7 mouse cellular contexts compared by ENCODE assay signal in genomic region chr12:109446236-109446941, GRCm38 (mm10). TPM values are rescaled to one million over a fixed set of nuclear protein-coding genes. Genes with fewer than 3 reads are reported as not detected.
A peak's percentile ranks its signal among the peaks of the same experiment; 100 is the strongest.
DNase-seq lines count a peak whose midpoint lies in the region; ATAC-seq and TF ChIP-seq lines count a peak whose summit lies in the region.

No protein-coding gene starts in this region.

- TF ChIP-seq CTCF in lung, postnatal 0 days (IDR thresholded peaks at IDR 0.05) = peak; percentile 53

- H3K9ac ChIP-seq in lung, postnatal 0 days (replicated peaks; ENCODE audit: low read depth) = no peak overlapping the region
- H3K9ac ChIP-seq in forebrain, embryonic 11.5 days (ENCODE audit: low read length) = no peak overlapping the region; the same call in 1 of the 2 replicates
- no peak overlapping the region for H3K9ac ChIP-seq in limb, embryonic 14.5 days (ENCODE audit: low read depth, low read length, severe bottlenecking)
- no peak overlapping the region for H3K9ac ChIP-seq in stomach, embryonic 15.5 days

- TF ChIP-seq POLR2A in limb, embryonic 14.5 days (IDR thresholded peaks at IDR 0.05; ENCODE audit: borderline replicate concordance, extremely low read depth, insufficient read depth, insufficient read length) = no peak

- peaks cover 7% of the 10 kb centered on the region; the same call in 1 of the 2 replicates for H3K27me3 ChIP-seq in lung, postnatal 0 days (replicated peaks; ENCODE audit: insufficient read depth, low read length)
- H3K27me3 ChIP-seq in forebrain, embryonic 11.5 days (ENCODE audit: control insufficient read depth, insufficient read depth, low read length) = peaks cover 3% of the 10 kb centered on the region
- 0 out of 2 replicates have a peak, but pooled peaks cover 10% of the 10 kb centered on the region for H3K27me3 ChIP-seq in limb, embryonic 14.5 days (ENCODE audit: control insufficient read depth, insufficient read depth, low read length)
- H3K27me3 ChIP-seq in stomach, embryonic 15.5 days (replicated peaks) = 0 out of 2 replicates have a peak, but pooled peaks cover 8% of the 10 kb centered on the region

- no peaks in the 10 kb centered on the region for H3K9me3 ChIP-seq in lung, postnatal 0 days (ENCODE audit: low read length)
- H3K9me3 ChIP-seq in forebrain, embryonic 11.5 days (ENCODE audit: control insufficient read depth, low read length) = no peaks in the 10 kb centered on the region
- H3K9me3 ChIP-seq in limb, embryonic 14.5 days (ENCODE audit: control insufficient read depth, low read length) = no peaks in the 10 kb centered on the region
- no peaks in the 10 kb centered on the region for H3K9me3 ChIP-seq in stomach, embryonic 15.5 days

- H3K4me1 ChIP-seq in lung, postnatal 0 days (ENCODE audit: insufficient read depth, low read depth, low read length) = peaks cover 6% of the 10 kb centered on the region
- peaks cover 59% of the 10 kb centered on the region for H3K4me1 ChIP-seq in forebrain, embryonic 11.5 days (replicated peaks; ENCODE audit: control insufficient read depth, insufficient read depth, low read length)
- H3K4me1 ChIP-seq in limb, embryonic 14.5 days (ENCODE audit: control insufficient read depth, insufficient read depth, low read length) = peaks cover 60% of the 10 kb centered on the region
- H3K4me1 ChIP-seq in stomach, embryonic 15.5 days = peaks cover 54% of the 10 kb centered on the region

- H3K4me3 ChIP-seq in lung, postnatal 0 days (ENCODE audit: low read depth, low read length) = no peak overlapping the region
- H3K4me3 ChIP-seq in forebrain, embryonic 11.5 days (ENCODE audit: low read depth, low read length) = no peak overlapping the region
- H3K4me3 ChIP-seq in limb, embryonic 14.5 days (replicated peaks; ENCODE audit: low read length) = no peak overlapping the region
- H3K4me3 ChIP-seq in stomach, embryonic 15.5 days (replicated peaks) = no peak overlapping the region

- no peak; the same call in 1 of the 2 replicates for ATAC-seq in lung, postnatal 0 days
- no peak for ATAC-seq in forebrain, embryonic 11.5 days (replicated peaks; ENCODE audit: low FRiP score)
- ATAC-seq in limb, embryonic 14.5 days (ENCODE audit: low FRiP score, low read depth) = no peak; the same call in 1 of the 2 replicates
- ATAC-seq in stomach, embryonic 15.5 days (ENCODE audit: insufficient read depth, low FRiP score, low read depth) = no peak
- ATAC-seq in cerebellum, adult (ENCODE audit: insufficient number of reproducible peaks, low FRiP score, low TSS enrichment) = no peak

- peak; percentile 62 for DNase-seq in lung, postnatal 0 days (ENCODE audit: low spot score)
- DNase-seq in lung, postnatal 4 days = no peak
- no peak for DNase-seq in forebrain, embryonic 11.5 days (ENCODE audit: low spot score)
- peak; percentile 55 for DNase-seq in limb, embryonic 14.5 days (ENCODE audit: low spot score)
- no peak for DNase-seq in thymus, postnatal 10 days (ENCODE audit: low spot score in 2 of 2)

- H3K36me3 ChIP-seq in lung, postnatal 0 days (ENCODE audit: insufficient read depth, low read length) = no peaks in the 10 kb centered on the region
- no peaks in the 10 kb centered on the region for H3K36me3 ChIP-seq in forebrain, embryonic 11.5 days (ENCODE audit: control insufficient read depth, insufficient read depth, low read length)
- no peaks in the 10 kb centered on the region for H3K36me3 ChIP-seq in limb, embryonic 14.5 days (ENCODE audit: control insufficient read depth, insufficient read depth, low read length)
- H3K36me3 ChIP-seq in stomach, embryonic 15.5 days = no peaks in the 10 kb centered on the region

- 15% methylated on average over 18 of the region's 18 CpGs for WGBS in lung, postnatal 0 days
- 7% methylated on average over 18 of the region's 18 CpGs for WGBS in forebrain, embryonic 11.5 days
- WGBS in limb, embryonic 14.5 days = 14% methylated on average over 18 of the region's 18 CpGs
- WGBS in stomach, embryonic 15.5 days = 16% methylated on average over 18 of the region's 18 CpGs

- H3K27ac ChIP-seq in lung, postnatal 0 days (ENCODE audit: low read length) = no peak overlapping the region
- peak overlapping the region; percentile 42 for H3K27ac ChIP-seq in forebrain, embryonic 11.5 days (ENCODE audit: low read depth, low read length)
- peak overlapping the region; percentile 11 for H3K27ac ChIP-seq in limb, embryonic 14.5 days (replicated peaks; ENCODE audit: low read depth, low read length)
- H3K27ac ChIP-seq in stomach, embryonic 15.5 days = peak overlapping the region; percentile 44; the same call in 1 of the 2 replicates

- H3K4me2 ChIP-seq in lung, postnatal 0 days (replicated peaks; ENCODE audit: low read depth, low read length) = peak overlapping the region; percentile 41
- peak overlapping the region; percentile 36 for H3K4me2 ChIP-seq in forebrain, embryonic 11.5 days (ENCODE audit: low read depth, low read length, severe bottlenecking)
- peak overlapping the region; percentile 28 for H3K4me2 ChIP-seq in limb, embryonic 14.5 days (replicated peaks; ENCODE audit: low read depth, low read length, severe bottlenecking)
- peak overlapping the region; percentile 27; the same call in 1 of the 2 replicates for H3K4me2 ChIP-seq in stomach, embryonic 15.5 days

- no peak for TF ChIP-seq EP300 in lung, postnatal 0 days (IDR thresholded peaks at IDR 0.05)

RNA-seq across cellular contexts. Expression of gene Dlk1, which starts 6.2 kb away (rescaled TPM):
- polyA plus RNA-seq in lung, postnatal 0 days (2015; fragmentation: Nextera tagmentation; extraction: Ambion mirVana) = 176 and 364 TPM in 2 replicates
- 169 and 191 TPM in 2 replicates for polyA plus RNA-seq in forebrain, embryonic 11.5 days (2014; fragmentation: Nextera tagmentation; extraction: Ambion mirVana)
- 2,661 and 2,964 TPM in 2 replicates for polyA plus RNA-seq in limb, embryonic 14.5 days (2012; rRNA removed)
- 487 and 640 TPM in 2 replicates for polyA plus RNA-seq in limb, embryonic 14.5 days (2014; fragmentation: Nextera tagmentation; extraction: Ambion mirVana)
- 487 and 492 TPM in 2 replicates for polyA plus RNA-seq in stomach, embryonic 15.5 days (2015; fragmentation: Nextera tagmentation; extraction: Ambion mirVana)

Comparison
In these comparisons a context has a peak if more than half of its experiments do, and no peak if none do; other contexts are left out.
1. DNase-seq: peak in lung, postnatal 0 days (single experiment) and limb, embryonic 14.5 days (single experiment); none in lung, postnatal 4 days (0 of 2), forebrain, embryonic 11.5 days (single experiment) and thymus, postnatal 10 days (0 of 2).
2. Peak in every context shown above with its lines, with median percentiles within 50 percentile points of each other: H3K4me2 ChIP-seq.